Mouse (Mus musculus) ES-E14 (cell line): ENCODE measurements around the gene Acd. TPM values are rescaled to one million over a fixed set of nuclear protein-coding genes. Genes with fewer than 3 reads are reported as not detected.
A peak's percentile ranks its signal among the peaks of the same experiment; 100 is the strongest.

Source experiments
- DNase-seq: peaks from one replicate; pipeline ENCODE4 v3.0.0-alpha.2; 2013; ENCODE audit warnings: low read depth, low spot score
- H3K27ac ChIP-seq: 2 replicates; pipeline ENCODE4 v1.5.1; 2012; ENCODE audit warnings: low read depth, mild to moderate bottlenecking, low read length, moderate library complexity, mixed read lengths; ENCODE audit not compliant: poor library complexity, insufficient read depth, severe bottlenecking
- H3K36me3 ChIP-seq: 2 replicates; pipeline ENCODE4 v1.6.1; 2012; ENCODE audit warnings: mild to moderate bottlenecking, low read length, moderate library complexity, mixed read lengths; ENCODE audit not compliant: control insufficient read depth, poor library complexity, insufficient read depth, severe bottlenecking
- H3K4me1 ChIP-seq, 2 experiments: fragments of 150-350 bp in 1 of 2; sonication (generic) in 1 of 2; 2 replicates each; pipeline ENCODE4 v1.6.1; 2012; ENCODE audit warnings: low read length in 2 of 2, mild to moderate bottlenecking in 1 of 2, mixed read lengths in 1 of 2; ENCODE audit not compliant: control insufficient read depth in 2 of 2, insufficient read depth in 2 of 2, poor library complexity in 1 of 2
- H3K4me3 ChIP-seq, 2 experiments: fragments of 150-350 bp in 1 of 2; sonication (generic) in 1 of 2; 2 replicates each; pipeline ENCODE4 v1.5.1; 2012; ENCODE audit warnings: low read length in 2 of 2, low read depth in 1 of 2, mild to moderate bottlenecking in 1 of 2, mixed read lengths in 1 of 2; ENCODE audit not compliant: insufficient read depth in 1 of 2, poor library complexity in 1 of 2, severe bottlenecking in 1 of 2
- H3K9ac ChIP-seq: 2 replicates; pipeline ENCODE4 v1.6.1; 2012; ENCODE audit warnings: low read depth, mild to moderate bottlenecking, low read length, mixed read lengths; ENCODE audit not compliant: poor library complexity, insufficient read depth, severe bottlenecking
- H3K9me3 ChIP-seq: fragments of 150-350 bp; sonication (generic); 2 replicates; pipeline ENCODE4 v1.6.1; 2012; ENCODE audit warnings: low read depth, mild to moderate bottlenecking, low read length; ENCODE audit not compliant: control insufficient read depth, insufficient read depth
- CHD2 ChIP-seq: IDR thresholded peaks from 2 replicates; pipeline ENCODE4 v1.6.1; 2014; ENCODE audit warnings: mild to moderate bottlenecking, low read depth, low read length, inconsistent platforms
- HCFC1 ChIP-seq: IDR thresholded peaks from 2 replicates; pipeline ENCODE4 v1.6.1; 2012; ENCODE audit warnings: low read length, inconsistent platforms, borderline replicate concordance; ENCODE audit not compliant: insufficient read depth
- MAFK ChIP-seq: IDR thresholded peaks from 2 replicates; pipeline ENCODE4 v1.6.1; 2014; ENCODE audit warnings: mild to moderate bottlenecking, low read depth, low read length, inconsistent platforms; ENCODE audit not compliant: insufficient read depth
- ZC3H11A ChIP-seq: IDR thresholded peaks from 2 replicates; pipeline ENCODE4 v1.6.1; 2012; ENCODE audit warnings: low read depth, mild to moderate bottlenecking, inconsistent platforms, low read length, borderline replicate concordance
- ZNF384 ChIP-seq: IDR thresholded peaks from 2 replicates; pipeline ENCODE4 v1.6.1; 2012; ENCODE audit warnings: low read depth, low read length, inconsistent platforms
- in situ Hi-C, 2 experiments: fragments of 600-800 bp; cut with MboI; formaldehyde crosslinking; loops; one replicate each; pipeline ENCODE4 v1.15.1; 2025; ENCODE audit warnings: low sequenced_read_pairs in 2 of 2, inconsistent platforms in 1 of 2; ENCODE audit not compliant: unreplicated experiment in 2 of 2
- total RNA-seq: library from RNA; depleted of rRNA; stranded (reverse); fragments of 300-350 nt; gene quantifications from 2 replicates; pipeline ENCODE4 v1.2.3, GENCODE M21; 2012; rRNA removed

The Acd gene
- total RNA-seq, 1 experiment: 8.6 TPM

- TF ChIP-seq HCFC1 (no peak), MAFK (no peak), ZC3H11A (no peak), CHD2 (no peak), ZNF384 (no peak)
- Histone ChIP-seq H3K9ac (no peak overlapping the region), H3K27ac (no peak overlapping the region), H3K4me3 (no peak overlapping the region), H3K4me1 (no peaks in the 10 kb centered on the region), H3K9me3 (no peaks in the 10 kb centered on the region), H3K36me3 (peaks cover 9% of the 10 kb centered on the region)
- DNase-seq: peak; percentile 44
- in situ Hi-C loops: no loop called here
Observed at GRCm38 (mm10) chr8:105661167-105661566, 39.7 kb downstream of the Acd start.

DNA sequence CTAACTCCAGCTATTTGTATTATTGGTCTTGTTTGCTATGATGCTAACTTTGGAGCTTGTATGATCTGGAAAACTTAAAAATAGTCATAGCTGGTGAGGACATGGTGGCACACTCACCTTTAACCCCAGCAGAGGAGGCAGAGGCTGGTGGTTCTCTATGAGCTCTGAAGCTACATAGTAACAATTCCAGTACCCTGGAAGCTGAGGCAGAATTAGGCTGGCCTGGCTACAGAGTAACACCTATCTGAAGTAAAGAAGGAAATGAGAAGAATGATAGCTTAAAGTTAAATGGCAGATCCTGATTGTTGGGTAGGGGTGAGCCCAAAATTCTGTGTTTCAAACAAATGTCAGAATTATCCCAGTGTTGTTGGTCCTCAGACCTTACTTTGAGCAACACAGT is 43.3 kb downstream of the Acd start:
- in situ Hi-C loops: no loop called here

DNA sequence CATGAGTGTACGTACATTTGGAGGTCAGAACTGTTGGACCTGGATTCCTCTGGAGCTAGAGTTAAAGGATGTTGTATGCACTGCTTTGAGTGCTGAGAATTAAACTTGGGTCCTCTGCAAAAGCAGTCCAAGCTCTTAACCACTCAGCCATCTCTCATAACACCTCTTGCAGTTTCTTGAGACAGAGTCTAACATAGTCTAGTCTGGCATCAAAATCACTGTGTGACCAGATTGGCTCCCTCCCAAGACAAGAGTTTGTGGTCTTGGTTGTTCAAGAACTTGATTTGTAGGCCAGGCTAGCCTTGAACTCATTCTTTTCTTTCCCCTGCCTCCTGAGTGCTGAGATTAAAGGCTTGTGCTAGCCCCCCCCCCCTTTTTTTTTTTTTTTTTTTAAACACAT is 52.0 kb downstream of the Acd start:
- H3K9ac ChIP-seq: no peak overlapping the region
- no peak overlapping the region for H3K4me3 ChIP-seq
- no peak for DNase-seq
- H3K4me1 ChIP-seq: peaks cover 0 to 2% of the 10 kb centered on the region in 2 experiments; a peak in 1 of 4 replicates
- H3K36me3 ChIP-seq: peaks cover 3% of the 10 kb centered on the region
- H3K27ac ChIP-seq: no peak overlapping the region
- TF ChIP-seq ZNF384 (no peak), MAFK (no peak), CHD2 (no peak), ZC3H11A (no peak), HCFC1 (no peak)
- in situ Hi-C loops: no loop called here
- H3K9me3 ChIP-seq: no peaks in the 10 kb centered on the region

More for the DNA sequence above, 43.3 kb downstream of the Acd start:
- H3K4me1 ChIP-seq: no peaks in the 10 kb centered on the region
- no peak overlapping the region for H3K9ac ChIP-seq
- H3K4me3 ChIP-seq: no peak overlapping the region
- TF ChIP-seq ZC3H11A: no peak
- TF ChIP-seq HCFC1: no peak
- TF ChIP-seq CHD2: no peak
- no peak for TF ChIP-seq MAFK
- no peak for TF ChIP-seq ZNF384
- DNase-seq: no peak
- peaks cover 2% of the 10 kb centered on the region for H3K36me3 ChIP-seq
- H3K9me3 ChIP-seq: no peaks in the 10 kb centered on the region
- no peak overlapping the region for H3K27ac ChIP-seq

Other genes starting within 250 kb of the Acd start
- 16.7 and 17.3 TPM in 2 replicates for gene Tppp3, start 229.6 kb downstream of the Acd start, total RNA-seq
- gene Zdhhc1, start 204.2 kb downstream of the Acd start, total RNA-seq: 3.2 and 7.6 TPM in 2 replicates
- gene Hsd11b2, start 182.3 kb downstream of the Acd start, total RNA-seq: 0.67 and 0.74 TPM in 2 replicates
- gene Atp6v0d1, start 135.1 kb downstream of the Acd start, total RNA-seq: 65.1 and 85.5 TPM in 2 replicates
- 3.5 and 5.6 TPM in 2 replicates for gene Ripor1, start 95.8 kb downstream of the Acd start, total RNA-seq
- 49.4 and 65.5 TPM in 2 replicates for gene Ctcf, start 64.5 kb downstream of the Acd start, total RNA-seq
- 0.71 and 1.1 TPM in 2 replicates for gene Agrp, start 63.7 kb downstream of the Acd start, total RNA-seq
- 1.6 and 3.8 TPM in 2 replicates for gene Carmil2, start 14.8 kb downstream of the Acd start, total RNA-seq
- gene Pard6a, start within 50 bp of the Acd start, total RNA-seq: 14.3 and 14.9 TPM in 2 replicates
- 0.18 TPM in 1 of 2 replicates, not detected in the other for gene 4933405L10Rik, start 6.6 kb upstream of the Acd start, total RNA-seq
- gene Enkd1, start 7.1 kb upstream of the Acd start, total RNA-seq: 20.4 and 26.3 TPM in 2 replicates
- 9.3 and 11.0 TPM in 2 replicates for gene Gfod2, start 57.6 kb upstream of the Acd start, total RNA-seq
- gene Ranbp10, start 126.2 kb upstream of the Acd start, total RNA-seq: 12.9 and 13.7 TPM in 2 replicates
- gene Tsnaxip1, start 126.6 kb upstream of the Acd start, total RNA-seq: 0.13 and 0.26 TPM in 2 replicates
- 82.2 and 127 TPM in 2 replicates for gene Cenpt, start 152.2 kb upstream of the Acd start, total RNA-seq
- 31.5 and 52.5 TPM in 2 replicates for gene Thap11, start 154.0 kb upstream of the Acd start, total RNA-seq
- gene Nutf2, start 159.5 kb upstream of the Acd start, total RNA-seq: 185 and 242 TPM in 2 replicates
- gene Edc4, start 179.8 kb upstream of the Acd start, total RNA-seq: 93.9 and 117 TPM in 2 replicates
- gene Nrn1l, start 192.5 kb upstream of the Acd start, total RNA-seq: 2.1 and 2.7 TPM in 2 replicates
- 13.2 and 13.7 TPM in 2 replicates for gene Pskh1, start 199.3 kb upstream of the Acd start, total RNA-seq
- gene Ctrl, start 232.8 kb upstream of the Acd start, total RNA-seq: 3.6 and 5.3 TPM in 2 replicates
- 70.9 and 81.5 TPM in 2 replicates for gene Psmb10, start 237.3 kb upstream of the Acd start, total RNA-seq
- gene Lcat, start 242.3 kb upstream of the Acd start, total RNA-seq: 2.4 and 3.6 TPM in 2 replicates